Mouse (Mus musculus) ovary, adult 2 months (tissue): Measurements from ENCODE around the gene Snx19. TPM values are rescaled to one million over a fixed set of nuclear protein-coding genes. Genes with fewer than 3 reads are reported as not detected.

Experiments used
- polyA plus RNA-seq: library from polyadenylated mRNA; depleted of rRNA; stranded (reverse); fragments of >200 nt; gene quantifications from 2 replicates; pipeline ENCODE4 v1.2.3, GENCODE M21; 2012; rRNA removed

Snx19 gene
- 14.6 and 16.6 TPM in 2 replicates for polyA plus RNA-seq

GRCm38 (mm10) chr9:30426882-30427632, at the start of gene Snx19:
Gene Snx19, plus strand, starts transcription at chr9:30427108.

